Mouse (Mus musculus): ENCODE data around the gene Akr7a5.

The Akr7a5 gene

GRCm38 (mm10) chr4:139345416-139346019 is 35.0 kb downstream of the Akr7a5 start:
- ATAC-seq (ENCODE audit: insufficient number of reproducible peaks, low FRiP score, low TSS enrichment), result no peak

GRCm38 (mm10) chr4:139351931-139352711 is 41.6 kb downstream of the Akr7a5 start, which contains the start of the genes Mrto4, Emc1 and Ubr4:
Gene Mrto4 (minus strand): TSS chr4:139352576.
Gene Emc1 (plus strand): TSS chr4:139352587.
Gene Ubr4 (plus strand): TSS chr4:139352609.
- ATAC-seq (ENCODE audit: insufficient number of reproducible peaks, low FRiP score, low TSS enrichment), result peak; percentile 89

GRCm38 (mm10) chr4:139352832-139353231 is 42.3 kb downstream of the Akr7a5 start:
- no peak for ATAC-seq (ENCODE audit: insufficient number of reproducible peaks, low FRiP score, low TSS enrichment)

DNA sequence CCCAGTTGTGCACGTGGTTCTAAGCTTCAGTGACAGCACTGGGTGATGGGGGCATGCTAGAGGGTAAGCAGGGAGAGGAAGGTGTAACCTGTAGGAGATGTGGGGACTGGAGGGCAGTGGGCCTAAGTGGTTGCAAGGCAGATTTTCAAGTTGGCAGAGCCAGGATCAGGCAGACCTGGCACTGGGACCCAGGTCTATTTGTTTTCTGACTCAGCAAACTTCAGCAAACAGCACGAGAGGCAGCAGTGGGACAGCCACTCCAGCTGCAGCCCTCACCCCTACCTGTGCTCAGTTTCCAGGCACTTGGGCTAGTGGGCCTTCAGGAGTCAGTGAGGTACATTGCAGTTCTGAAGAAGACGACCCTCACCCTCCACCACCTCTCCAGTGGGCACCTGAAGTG is 46.7 kb downstream of the Akr7a5 start:
- no peak for ATAC-seq (ENCODE audit: insufficient number of reproducible peaks, low FRiP score, low TSS enrichment)

DNA sequence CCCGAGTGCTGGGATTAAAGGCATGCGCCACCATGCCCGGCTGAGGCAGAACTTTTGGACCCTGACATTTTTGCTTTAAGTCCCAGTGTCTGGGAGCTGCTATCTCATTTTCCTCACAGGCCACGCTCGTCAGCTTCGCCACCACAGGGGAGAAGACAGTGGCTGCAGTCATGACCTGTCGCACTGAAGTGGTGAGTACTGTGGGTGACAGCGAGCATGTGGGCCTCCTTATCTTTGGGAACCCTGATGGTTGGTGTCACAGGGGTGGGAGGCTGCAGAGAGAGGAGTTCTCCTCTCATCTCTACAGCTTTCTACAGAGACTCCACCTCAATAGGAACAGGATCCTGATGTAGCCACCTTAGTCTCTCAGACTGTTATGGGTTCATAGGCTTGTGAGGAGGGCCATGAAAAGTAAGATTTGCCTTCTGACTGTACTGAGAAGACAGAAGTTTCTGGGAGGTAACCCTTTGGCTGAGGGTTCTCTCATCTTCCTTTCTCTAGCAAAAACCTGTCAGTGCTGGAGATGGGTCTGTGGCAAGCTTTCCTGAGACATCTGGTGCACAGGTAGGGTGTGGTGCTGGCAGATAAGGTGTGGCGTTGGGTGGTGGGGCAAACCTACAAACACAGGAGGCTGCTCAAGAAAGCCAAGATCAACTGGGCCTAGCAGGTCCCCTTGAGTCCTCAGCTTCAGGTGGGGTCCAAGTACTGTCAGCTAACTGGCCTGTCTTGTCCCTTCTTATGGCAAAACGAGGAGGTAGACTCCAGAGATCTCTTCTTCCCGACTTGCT is 50.4 kb downstream of the Akr7a5 start:
- no peak for ATAC-seq (ENCODE audit: insufficient number of reproducible peaks, low FRiP score, low TSS enrichment)

DNA sequence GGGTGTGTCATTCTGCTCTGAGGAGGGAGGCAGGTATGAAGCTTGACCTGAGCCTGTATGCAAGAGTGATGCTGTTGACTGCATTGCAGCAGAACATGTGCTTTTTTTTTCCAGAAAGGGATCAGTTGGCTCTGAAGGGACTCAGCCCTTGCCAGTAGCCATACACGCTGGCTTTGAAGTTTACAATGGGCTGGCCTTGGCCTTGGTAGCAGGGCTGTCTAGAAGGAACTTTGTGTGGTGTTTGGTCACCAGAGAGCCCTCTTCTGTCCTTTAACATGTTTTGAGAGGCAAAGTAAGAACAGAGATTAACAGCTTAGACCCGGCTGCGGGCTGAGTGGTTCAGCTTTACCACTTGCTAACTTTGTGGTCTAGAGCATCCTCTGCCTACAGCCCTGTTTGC is 56.8 kb downstream of the Akr7a5 start:
- ATAC-seq (ENCODE audit: insufficient number of reproducible peaks, low FRiP score, low TSS enrichment), result no peak
